Mouse (Mus musculus) kidney, postnatal 0 days (tissue): ENCODE measurements at regions not wholly inside any gene's neighbourhood (a gene's known extent, or its start where the extent isn't known, plus 50 kb on each side); places are given as distances from the start of the nearest gene placed in this dataset.
A peak's percentile ranks its signal among the peaks of the same experiment; 100 is the strongest.

Experiments
- ATAC-seq: fragments of 200-750 bp; cut with Nextera tagmentation; replicated peaks from 2 replicates; pipeline ENCODE4 v1.8.0; 2017; ENCODE audit warnings: low read depth, moderate number of reproducible peaks, moderate TSS enrichment, moderate library complexity; ENCODE audit not compliant: low FRiP score
- DNase-seq: peaks from one replicate; pipeline ENCODE4 v3.0.0-alpha.2; 2016; ENCODE audit warnings: low spot score
- H3K27ac ChIP-seq: fragments of 300-500 bp; sonication (generic); 2 replicates; pipeline ENCODE4 v1.5.1; 2014; ENCODE audit warnings: mild to moderate bottlenecking
- H3K27me3 ChIP-seq: fragments of 300-500 bp; sonication (generic); 2 replicates; pipeline ENCODE4 v1.6.1; 2014; ENCODE audit warnings: low read length, mixed read lengths; ENCODE audit not compliant: insufficient read depth
- H3K36me3 ChIP-seq: fragments of 300-500 bp; sonication (generic); 2 replicates; pipeline ENCODE4 v1.6.1; 2014; ENCODE audit warnings: low read length, mixed read lengths; ENCODE audit not compliant: insufficient read depth
- H3K4me1 ChIP-seq: fragments of 300-500 bp; sonication (generic); replicated peaks from 2 replicates; pipeline ENCODE4 v1.6.1; 2014; ENCODE audit warnings: antibody characterized with exemption, low read length, mixed read lengths; ENCODE audit not compliant: insufficient read depth
- H3K4me2 ChIP-seq: fragments of 300-500 bp; sonication (generic); 2 replicates; pipeline ENCODE4 v1.6.1; 2014; ENCODE audit warnings: mild to moderate bottlenecking, low read length, moderate library complexity, mixed read lengths
- H3K4me3 ChIP-seq: fragments of 300-500 bp; sonication (generic); replicated peaks from 2 replicates; pipeline ENCODE4 v1.5.1; 2014; ENCODE audit warnings: low read depth, low read length
- H3K9ac ChIP-seq: fragments of 300-500 bp; sonication (generic); 2 replicates; pipeline ENCODE4 v1.6.1; 2014; ENCODE audit warnings: low read depth, low read length
- H3K9me3 ChIP-seq: fragments of 300-500 bp; sonication (generic); replicated peaks from 2 replicates; pipeline ENCODE4 v1.6.1; 2016; ENCODE audit warnings: low read length, inconsistent platforms, mixed read lengths
- CTCF ChIP-seq: IDR thresholded peaks from 2 replicates; pipeline ENCODE4 v1.5.1; 2016; ENCODE audit warnings: antibody characterized with exemption, low read depth, mild to moderate bottlenecking, moderate library complexity
- WGBS: fragments of 180-500 bp; shearing (Covaris S2); extraction: QIAGEN DNeasy Blood & Tissue Kit; methylation state at CpG from one replicate; pipeline ENCODE4 v1.1.7; 2014; 5-methylcytosine and 5-hydroxymethylcytosine counted together

GRCm38 (mm10) chr10:17129391-17130163, 593.4 kb upstream of the Cited2 start:
- Histone ChIP-seq H3K4me1 (no peaks in the 10 kb centered on the region), H3K36me3 (no peaks in the 10 kb centered on the region), H3K4me3 (no peak overlapping the region), H3K27ac (no peak overlapping the region), H3K9me3 (no peaks in the 10 kb centered on the region), H3K9ac (no peak overlapping the region), H3K4me2 (no peak overlapping the region), H3K27me3 (no peaks in the 10 kb centered on the region)
- TF ChIP-seq CTCF = no peak
- ATAC-seq (no peak), DNase-seq (no peak)
- WGBS = 94% methylated on average over 4 of the region's 4 CpGs

GRCm38 (mm10) chr10:17130661-17131060, 592.4 kb upstream of the Cited2 start:
- no peak overlapping the region for H3K27ac ChIP-seq
- no peaks in the 10 kb centered on the region for H3K4me1 ChIP-seq
- ATAC-seq (no peak), DNase-seq (no peak)
- H3K9ac ChIP-seq = no peak overlapping the region
- no peaks in the 10 kb centered on the region for H3K27me3 ChIP-seq
- no peak overlapping the region for H3K4me2 ChIP-seq
- no peaks in the 10 kb centered on the region for H3K9me3 ChIP-seq
- no peaks in the 10 kb centered on the region for H3K36me3 ChIP-seq
- TF ChIP-seq CTCF = no peak
- H3K4me3 ChIP-seq = no peak overlapping the region
- WGBS = 82% methylated on average over 1 of the region's 1 CpGs

GRCm38 (mm10) chr10:17131763-17132162, 591.3 kb upstream of the Cited2 start:
- ATAC-seq (no peak), DNase-seq (peak; percentile 59)
- Histone ChIP-seq H3K4me1 (no peaks in the 10 kb centered on the region), H3K4me2 (no peak overlapping the region), H3K36me3 (no peaks in the 10 kb centered on the region), H3K9ac (no peak overlapping the region), H3K27ac (0 out of 2 replicates have a peak overlapping the region, but pooled peaks have one; percentile 5), H3K9me3 (no peaks in the 10 kb centered on the region), H3K4me3 (no peak overlapping the region), H3K27me3 (no peaks in the 10 kb centered on the region)
- WGBS = 23% methylated on average over 4 of the region's 4 CpGs
- TF ChIP-seq CTCF = no peak

- Histone ChIP-seq H3K27me3 (no peaks in the 10 kb centered on the region), H3K9me3 (no peaks in the 10 kb centered on the region)
- 44% methylated on average over 3 of the region's 3 CpGs for WGBS
Measured at GRCm38 (mm10) chr10:17175385-17175784, 547.6 kb upstream of the Cited2 start.

GRCm38 (mm10) chr10:17177054-17177453, 546.0 kb upstream of the Cited2 start:
- Histone ChIP-seq H3K27ac (no peak overlapping the region), H3K9me3 (no peaks in the 10 kb centered on the region), H3K36me3 (no peaks in the 10 kb centered on the region), H3K4me1 (no peaks in the 10 kb centered on the region), H3K4me2 (no peak overlapping the region), H3K4me3 (no peak overlapping the region), H3K9ac (no peak overlapping the region), H3K27me3 (no peaks in the 10 kb centered on the region)
- 86% methylated on average over 1 of the region's 1 CpGs for WGBS
- TF ChIP-seq CTCF = no peak
- ATAC-seq (no peak), DNase-seq (no peak)

More at GRCm38 (mm10) chr10:17175385-17175784, 547.6 kb upstream of the Cited2 start:
- no peak for TF ChIP-seq CTCF
- Histone ChIP-seq H3K4me3 (no peak overlapping the region), H3K4me2 (no peak overlapping the region), H3K36me3 (no peaks in the 10 kb centered on the region), H3K4me1 (no peaks in the 10 kb centered on the region), H3K27ac (no peak overlapping the region), H3K9ac (no peak overlapping the region)
- ATAC-seq = no peak
- peak; percentile 44 for DNase-seq

GRCm38 (mm10) chr10:17177503-17178278, 545.3 kb upstream of the Cited2 start:
- ATAC-seq = no peak
- 72% methylated on average over 4 of the region's 4 CpGs for WGBS
- H3K4me1 ChIP-seq = no peaks in the 10 kb centered on the region
- H3K9ac ChIP-seq = no peak overlapping the region
- H3K27ac ChIP-seq = no peak overlapping the region
- TF ChIP-seq CTCF = no peak
- H3K4me2 ChIP-seq = no peak overlapping the region
- no peaks in the 10 kb centered on the region for H3K36me3 ChIP-seq
- no peaks in the 10 kb centered on the region for H3K9me3 ChIP-seq
- no peaks in the 10 kb centered on the region for H3K27me3 ChIP-seq
- no peak overlapping the region for H3K4me3 ChIP-seq
- no peak for DNase-seq
